Mouse (Mus musculus): Measurements from ENCODE around the gene Ugt1a5.
"Not testable (repeated sequence)": the region's sequence is repeated elsewhere in the genome, so short reads cannot be mapped to it uniquely, and the experiment has no call there.

The Ugt1a5 gene

DNA sequence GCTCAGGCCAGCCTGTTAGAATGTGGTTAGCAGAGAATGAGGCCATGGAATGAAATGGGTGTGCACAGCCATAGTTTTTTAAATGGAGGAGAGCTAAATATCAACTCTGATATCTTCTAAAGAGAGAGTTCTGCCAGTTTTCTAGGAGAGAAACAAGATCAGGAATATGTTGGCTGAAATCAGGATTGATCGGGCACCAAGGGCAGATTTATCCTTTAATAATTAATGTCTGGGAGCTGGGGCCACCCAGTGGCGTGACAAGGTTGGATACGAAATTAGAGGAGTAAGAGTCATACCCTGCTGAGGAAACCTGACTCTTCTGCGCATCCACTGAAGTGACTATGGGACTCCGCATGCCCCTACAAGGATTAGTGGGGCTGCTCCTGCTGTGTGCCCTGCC is at the start of gene Ugt1a5:
TSS of gene Ugt1a5 (plus strand) at position 302 of the 400 bp plus-strand sequence.
- no peak for DNase-seq (ENCODE audit: low spot score in 2 of 2)

DNA sequence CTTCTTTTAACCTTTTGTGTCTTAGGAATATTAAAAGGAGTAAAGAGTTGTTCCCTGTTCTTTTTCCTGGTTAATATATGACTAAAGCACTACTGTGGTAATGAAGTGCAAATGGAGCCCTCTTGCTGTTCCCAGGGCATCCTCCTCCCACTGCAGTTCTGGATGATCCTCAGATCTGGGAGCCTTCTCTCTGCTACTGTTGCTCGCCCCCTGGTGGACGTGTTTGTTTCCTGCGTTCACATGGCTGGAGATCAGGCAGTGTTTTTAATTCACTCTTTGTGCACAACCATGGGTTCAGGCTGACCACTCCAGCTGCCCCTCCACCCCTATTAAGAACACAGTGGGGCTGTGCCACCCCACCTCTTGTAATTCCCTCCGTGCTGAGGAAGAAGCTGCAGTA is 45.3 kb upstream of the Ugt1a5 start:
- not testable (repeated sequence) for DNase-seq (ENCODE audit: low spot score in 2 of 2)

- peak in 1 of 2 experiments; percentile 8 for DNase-seq (ENCODE audit: low spot score in 2 of 2)
These were observed 44.3 kb upstream of the Ugt1a5 start for GRCm38 (mm10) chr1:88121521-88121920.

- DNase-seq (ENCODE audit: low spot score in 2 of 2) = not testable (repeated sequence)
These were observed 39.9 kb upstream of the Ugt1a5 start for GRCm38 (mm10) chr1:88125827-88126360.

- DNase-seq (ENCODE audit: low spot score in 2 of 2) = not testable (repeated sequence)
These were observed 36.7 kb upstream of the Ugt1a5 start for GRCm38 (mm10) chr1:88129091-88129490.

GRCm38 (mm10) chr1:88130223-88130622 is 35.6 kb upstream of the Ugt1a5 start:
- not testable (repeated sequence) for DNase-seq (ENCODE audit: low spot score in 2 of 2)

GRCm38 (mm10) chr1:88133908-88134456 is 31.8 kb upstream of the Ugt1a5 start:
- DNase-seq (ENCODE audit: low spot score in 2 of 2) = no peak

DNA sequence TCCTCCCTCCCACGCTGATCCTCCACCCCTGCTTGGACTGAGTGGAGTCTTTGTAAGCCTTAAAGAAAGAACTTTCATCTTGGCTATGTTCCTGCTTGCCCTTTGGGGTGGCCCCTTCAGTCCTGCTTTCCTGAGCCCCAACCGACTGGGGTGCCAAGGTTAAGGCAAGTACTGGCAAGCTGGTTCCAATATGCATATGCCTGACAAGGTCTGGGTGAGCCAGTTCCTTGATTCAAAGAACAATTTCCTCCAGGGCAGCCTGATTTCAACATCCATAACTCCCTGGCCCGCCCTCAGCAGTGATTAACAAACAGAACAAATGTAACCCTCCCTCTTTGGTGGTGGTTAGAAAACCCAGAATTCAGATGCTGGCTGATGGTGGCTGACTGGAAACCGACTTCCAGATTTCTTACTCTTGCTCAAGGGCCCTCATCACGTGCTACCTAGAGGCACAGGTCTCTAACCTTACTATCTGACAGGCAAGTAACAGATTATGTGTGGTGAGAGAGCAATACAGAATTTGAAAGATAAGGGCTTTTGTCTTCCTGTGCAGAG is 31.3 kb upstream of the Ugt1a5 start, which contains the start of gene Ugt1a6a:
TSS of gene Ugt1a6a (plus strand) at position 353 of the 555 bp plus-strand sequence.
- DNase-seq (ENCODE audit: low spot score in 2 of 2) = not testable (repeated sequence)

DNA sequence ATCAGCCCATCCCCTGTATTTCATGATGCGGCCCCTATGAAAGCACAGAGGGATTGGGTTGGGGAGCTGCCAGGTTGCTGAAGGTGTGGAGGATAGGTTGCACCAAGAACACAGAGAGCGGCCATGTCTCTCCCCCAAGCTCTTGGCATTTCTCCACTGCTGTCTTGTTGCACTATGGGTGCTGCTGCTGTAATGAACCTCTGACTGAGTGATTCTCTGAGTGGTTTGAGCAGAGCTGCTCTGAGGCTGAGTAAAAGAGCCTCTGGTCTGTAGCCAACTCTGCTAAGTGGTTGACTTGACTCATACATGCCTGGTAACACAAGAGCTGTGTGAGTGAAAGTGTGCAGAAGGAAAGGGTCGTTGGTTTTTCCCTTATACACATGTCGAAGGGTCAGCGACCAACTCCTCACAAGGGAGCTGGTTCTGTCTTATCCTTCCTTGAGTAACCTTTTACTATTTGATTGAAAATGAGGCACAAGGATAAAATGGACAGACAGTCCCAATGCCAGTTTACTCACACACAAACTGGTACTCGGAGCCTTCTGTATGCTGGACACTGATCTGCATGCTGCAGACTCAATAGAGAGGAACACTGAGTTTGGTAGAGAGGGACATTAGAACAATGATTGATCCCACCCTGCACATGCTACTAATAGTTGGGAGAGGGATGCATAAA is 30.4 kb upstream of the Ugt1a5 start:
- not testable (repeated sequence) for DNase-seq (ENCODE audit: low spot score in 2 of 2)

GRCm38 (mm10) chr1:88136646-88137045 is 29.2 kb upstream of the Ugt1a5 start:
- no peak for DNase-seq (ENCODE audit: low spot score in 2 of 2)

GRCm38 (mm10) chr1:88137264-88137663 is 28.5 kb upstream of the Ugt1a5 start:
- DNase-seq (ENCODE audit: low spot score in 2 of 2) = no peak

DNA sequence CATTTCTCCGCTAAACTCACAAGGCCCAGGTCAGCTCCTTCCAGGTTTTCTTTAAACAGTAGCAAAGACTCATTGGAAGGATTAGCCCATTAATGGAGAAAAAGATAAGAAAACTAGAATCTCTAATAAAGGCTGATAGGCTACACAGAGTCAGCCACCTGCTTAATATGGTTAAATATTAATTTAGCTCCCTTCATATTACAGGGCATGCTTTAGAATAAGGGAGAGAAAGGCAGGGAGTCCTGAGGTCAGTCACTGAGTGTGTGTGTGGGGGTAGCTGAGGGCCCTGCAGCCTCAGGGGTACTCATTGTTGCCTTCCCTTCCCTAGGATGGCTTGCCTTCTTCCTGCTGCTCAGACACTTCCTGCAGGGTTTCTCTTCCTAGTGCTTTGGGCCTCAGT is 27.7 kb upstream of the Ugt1a5 start:
- no peak for DNase-seq (ENCODE audit: low spot score in 2 of 2)

- not testable (repeated sequence) for DNase-seq (ENCODE audit: low spot score in 2 of 2)
These were observed 25.3 kb upstream of the Ugt1a5 start for GRCm38 (mm10) chr1:88140492-88140891.

GRCm38 (mm10) chr1:88143966-88144675 is 21.7 kb upstream of the Ugt1a5 start:
- DNase-seq (ENCODE audit: low spot score in 2 of 2) = peak; percentile 20 to 26

GRCm38 (mm10) chr1:88145278-88145677 is 20.5 kb upstream of the Ugt1a5 start:
- not testable (repeated sequence) for DNase-seq (ENCODE audit: low spot score in 2 of 2)

GRCm38 (mm10) chr1:88150133-88150532 is 15.7 kb upstream of the Ugt1a5 start:
- DNase-seq (ENCODE audit: low spot score in 2 of 2) = peak in 1 of 2 experiments; percentile 4

DNA sequence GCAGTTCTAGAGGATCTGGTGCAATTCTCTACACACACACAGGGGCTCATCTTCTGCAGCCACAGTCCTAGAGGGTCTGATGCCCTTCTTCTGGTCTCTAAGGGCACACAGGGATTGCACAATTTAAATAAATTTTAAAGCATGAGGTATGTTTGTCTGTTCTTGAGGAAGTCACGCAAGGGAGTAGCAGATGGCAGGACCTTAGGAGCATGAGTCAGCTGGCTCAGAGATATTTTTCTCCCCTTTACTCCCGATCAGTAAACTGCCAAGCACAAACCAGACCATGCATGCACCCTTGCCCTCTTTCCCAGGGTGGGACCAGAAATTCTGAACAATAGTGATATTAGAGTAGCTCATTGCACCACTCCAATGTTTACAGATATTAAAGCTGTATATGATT is 7.4 kb upstream of the Ugt1a5 start:
- no peak for DNase-seq (ENCODE audit: low spot score in 2 of 2)

DNA sequence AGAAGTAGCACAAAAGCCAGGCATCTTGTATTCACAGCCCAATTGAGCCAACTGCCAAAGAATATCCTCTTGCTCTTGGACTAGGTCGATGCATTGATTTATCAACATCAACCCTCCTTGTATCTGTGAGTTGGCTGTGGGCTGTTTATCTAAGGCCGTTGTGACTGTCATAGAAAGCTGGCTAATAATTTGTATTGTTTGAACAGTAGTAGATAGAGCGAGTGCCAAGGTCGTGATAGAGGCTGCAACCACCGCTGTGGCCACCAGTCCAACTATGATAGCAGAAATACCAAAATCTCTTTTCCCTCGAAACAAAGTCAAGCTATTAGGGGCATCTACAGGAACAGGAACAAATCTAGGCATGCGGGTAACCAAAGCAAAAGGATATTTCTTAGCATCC is 6.4 kb downstream of the Ugt1a5 start:
- DNase-seq (ENCODE audit: low spot score in 2 of 2) = not testable (repeated sequence)

DNA sequence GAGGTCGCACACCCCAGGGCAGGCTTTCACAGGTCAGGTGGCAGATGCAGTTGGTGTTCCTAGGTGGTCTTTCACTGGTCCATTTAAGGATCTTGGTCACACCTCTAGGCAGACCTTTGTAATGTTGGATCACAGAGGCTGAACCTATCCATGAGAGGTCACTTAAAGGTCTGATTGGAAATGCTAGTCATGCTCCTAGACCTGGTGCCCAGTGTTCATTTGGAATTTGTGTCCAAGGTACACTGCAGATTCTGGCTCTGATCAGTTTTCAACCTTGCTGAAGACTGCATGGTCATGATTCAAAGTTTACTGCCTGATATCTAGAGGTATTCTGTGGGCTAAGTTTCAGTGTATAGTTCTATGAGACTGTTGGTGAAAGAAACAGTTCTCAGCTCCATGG is 13.8 kb downstream of the Ugt1a5 start:
- no peak for DNase-seq (ENCODE audit: low spot score in 2 of 2)

DNA sequence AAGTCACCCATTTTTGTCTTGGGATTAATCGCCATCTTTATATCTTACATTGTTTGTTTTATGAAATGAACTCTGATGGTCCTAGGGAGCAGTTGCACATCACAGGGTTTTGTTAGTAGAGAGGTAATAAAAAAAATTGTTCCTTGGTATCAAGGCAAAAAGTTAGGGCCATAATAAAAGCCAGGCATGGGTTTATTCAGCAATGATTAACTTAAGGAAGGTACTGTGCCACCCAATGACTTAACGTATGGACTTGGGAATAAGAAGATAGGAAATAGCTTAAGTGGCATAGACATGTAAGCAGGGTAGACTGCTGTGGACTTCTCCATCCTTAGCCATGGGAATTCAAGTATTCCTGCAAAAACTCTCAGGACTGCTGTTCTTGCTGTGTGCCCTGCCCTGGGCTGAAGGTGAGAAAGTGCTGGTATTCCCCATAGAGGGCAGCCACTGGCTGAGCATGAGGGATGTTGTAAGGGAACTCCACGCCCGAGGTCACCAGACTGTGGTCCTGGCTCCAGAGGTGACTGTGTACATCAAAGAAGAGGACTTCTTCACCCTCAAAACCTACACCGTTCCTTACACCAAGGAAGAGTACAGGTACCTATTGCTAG is 20.6 kb downstream of the Ugt1a5 start:
- no peak for DNase-seq (ENCODE audit: low spot score in 2 of 2)

GRCm38 (mm10) chr1:88192136-88192535 is 26.3 kb downstream of the Ugt1a5 start:
- DNase-seq (ENCODE audit: low spot score in 2 of 2) = no peak

GRCm38 (mm10) chr1:88195687-88196086 is 29.9 kb downstream of the Ugt1a5 start:
- DNase-seq (ENCODE audit: low spot score in 2 of 2) = no peak
